Mouse (Mus musculus) bone marrow macrophage, adult 2 months (primary cell): Measurements from ENCODE around the gene Nrm.

ENCODE experiments used
- CTCF ChIP-seq: IDR thresholded peaks from 2 replicates; pipeline ENCODE4 v1.5.1; 2012; ENCODE audit warnings: low read depth, mild to moderate bottlenecking, low read length, moderate library complexity
- POLR2A ChIP-seq: IDR thresholded peaks from 2 replicates; pipeline ENCODE4 v1.6.1; 2012; ENCODE audit warnings: mild to moderate bottlenecking, low read depth, low read length, borderline replicate concordance

DNA sequence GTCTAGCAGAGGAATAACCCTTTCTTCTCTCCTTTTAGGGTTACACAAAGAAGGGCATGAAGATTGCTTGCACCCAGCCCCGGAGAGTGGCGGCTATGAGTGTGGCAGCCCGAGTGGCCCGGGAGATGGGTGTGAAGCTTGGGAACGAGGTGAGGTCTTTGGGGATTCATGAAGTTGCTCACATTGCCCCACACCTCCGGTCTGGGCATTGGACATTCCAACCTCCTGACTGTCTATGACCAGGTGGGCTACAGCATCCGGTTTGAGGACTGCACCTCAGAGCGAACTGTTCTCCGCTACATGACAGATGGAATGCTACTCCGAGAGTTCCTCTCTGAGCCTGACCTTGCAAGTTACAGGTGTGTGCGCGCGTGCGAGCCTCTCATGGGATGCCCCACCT lies 22.7 kb downstream of the Nrm start:
- TF ChIP-seq POLR2A (no peak), CTCF (no peak)
